Mouse (Mus musculus): ENCODE measurements around the gene Eml6. TPM values are rescaled to one million over a fixed set of nuclear protein-coding genes. Genes with fewer than 3 reads are reported as not detected.

The Eml6 gene
- total and polyA plus RNA-seq, 2 experiments: 0.12 to 2.5 TPM

DNA sequence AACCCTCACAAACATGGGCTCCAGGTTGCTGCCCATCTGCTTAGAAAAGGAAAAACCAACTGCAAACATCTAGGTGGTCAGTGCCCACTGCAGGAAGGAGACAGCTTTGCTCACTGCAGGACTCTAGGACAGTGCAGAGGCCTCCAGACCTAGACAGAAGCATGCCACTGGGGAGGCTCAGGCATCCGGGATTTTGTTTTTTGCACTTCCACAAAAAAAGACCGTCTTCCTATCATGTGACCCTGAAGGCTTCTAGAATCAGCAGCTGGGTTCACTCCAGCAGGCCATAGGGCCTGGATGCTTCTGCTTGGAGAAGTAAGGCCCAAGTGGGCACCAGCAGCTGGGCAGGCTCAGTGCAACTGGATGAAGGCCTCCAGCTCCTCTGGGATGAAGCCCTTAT lies 202.7 kb downstream of the Eml6 start:
- TF ChIP-seq POLR2A (IDR thresholded peaks at IDR 0.05; ENCODE audit: extremely low read depth, insufficient read depth, low read length): no peak
- TF ChIP-seq CTCF (IDR thresholded peaks at IDR 0.05; ENCODE audit: low read depth, low read length): no peak
- WGBS: 75% methylated on average over 2 of the region's 2 CpGs
- Histone ChIP-seq H3K27ac (replicated peaks; ENCODE audit: insufficient read depth, low read depth, low read length) (no peak overlapping the region), H3K9ac (ENCODE audit: low read depth, low read length) (no peak overlapping the region), H3K27me3 (ENCODE audit: control insufficient read depth, insufficient read depth, low read length) (peaks cover 12% of the 10 kb centered on the region), H3K79me2 (ENCODE audit: control insufficient read depth, insufficient read depth, low read length) (no peaks in the 10 kb centered on the region), H3K36me3 (ENCODE audit: control insufficient read depth, insufficient read depth, low read length) (no peaks in the 10 kb centered on the region), H3K4me3 (ENCODE audit: insufficient read depth, low read depth, low read length) (no peak overlapping the region), H3K4me1 (ENCODE audit: control insufficient read depth, insufficient read depth, low read length) (peaks cover 2% of the 10 kb centered on the region; the same call in 1 of the 2 replicates)
- DNase-seq (ENCODE audit: extremely low read depth, low read depth, low spot score): no peak

DNA sequence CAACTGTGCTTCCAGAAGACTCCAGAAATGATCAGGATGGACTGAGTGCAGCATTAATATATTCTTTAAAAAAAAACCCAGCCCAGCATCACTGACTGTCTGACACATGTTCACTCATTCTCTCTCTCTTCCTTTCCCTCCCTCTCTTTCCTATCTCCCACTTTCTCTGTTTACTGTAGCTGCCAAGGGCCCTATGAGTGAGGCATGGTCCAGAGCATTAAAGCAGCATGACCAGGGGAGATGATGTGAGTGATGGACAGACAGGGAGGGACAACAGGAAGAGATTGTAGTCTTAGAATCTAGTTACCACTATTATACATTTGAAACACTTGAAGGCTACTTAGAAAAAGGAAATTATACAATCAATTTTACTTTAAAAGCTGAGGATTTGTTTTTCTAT lies 210.2 kb downstream of the Eml6 start:
- H3K4me3 ChIP-seq (ENCODE audit: insufficient read depth, low read depth, low read length): no peak overlapping the region
- no peaks in the 10 kb centered on the region for H3K36me3 ChIP-seq (ENCODE audit: control insufficient read depth, insufficient read depth, low read length)
- no peaks in the 10 kb centered on the region for H3K79me2 ChIP-seq (ENCODE audit: control insufficient read depth, insufficient read depth, low read length)
- H3K9ac ChIP-seq (ENCODE audit: low read depth, low read length): no peak overlapping the region
- TF ChIP-seq CTCF (IDR thresholded peaks at IDR 0.05; ENCODE audit: low read depth, low read length) (no peak), POLR2A (IDR thresholded peaks at IDR 0.05; ENCODE audit: extremely low read depth, insufficient read depth, low read length) (no peak)
- no peaks in the 10 kb centered on the region for H3K27me3 ChIP-seq (ENCODE audit: control insufficient read depth, insufficient read depth, low read length)
- H3K27ac ChIP-seq (replicated peaks; ENCODE audit: insufficient read depth, low read depth, low read length): no peak overlapping the region
- H3K4me1 ChIP-seq (ENCODE audit: control insufficient read depth, insufficient read depth, low read length): no peaks in the 10 kb centered on the region
- no peak for DNase-seq (ENCODE audit: extremely low read depth, low read depth, low spot score)

DNA sequence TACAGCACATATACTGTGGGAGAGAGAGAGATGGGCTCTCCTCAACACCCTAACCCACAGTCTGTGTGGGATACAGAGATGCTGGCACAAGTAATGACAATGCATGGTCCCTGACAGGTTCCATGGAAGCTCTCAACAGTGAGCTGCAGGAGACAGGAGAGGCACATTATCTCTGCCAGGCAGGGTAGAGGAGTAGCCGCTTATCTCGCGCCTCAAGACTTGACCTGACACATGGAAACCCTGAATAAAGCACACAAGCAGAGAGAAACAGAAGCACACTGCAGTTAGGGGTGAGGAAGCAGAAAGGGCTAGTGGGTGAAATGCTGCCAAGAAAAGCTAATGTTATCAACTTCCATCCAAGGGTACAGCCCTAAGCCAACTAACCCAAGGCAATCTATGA lies 210.6 kb downstream of the Eml6 start:
- Histone ChIP-seq H3K9ac (ENCODE audit: low read depth, low read length) (no peak overlapping the region), H3K36me3 (ENCODE audit: control insufficient read depth, insufficient read depth, low read length) (no peaks in the 10 kb centered on the region), H3K4me3 (ENCODE audit: insufficient read depth, low read depth, low read length) (no peak overlapping the region), H3K27me3 (ENCODE audit: control insufficient read depth, insufficient read depth, low read length) (no peaks in the 10 kb centered on the region), H3K27ac (replicated peaks; ENCODE audit: insufficient read depth, low read depth, low read length) (no peak overlapping the region), H3K4me1 (ENCODE audit: control insufficient read depth, insufficient read depth, low read length) (no peaks in the 10 kb centered on the region), H3K79me2 (ENCODE audit: control insufficient read depth, insufficient read depth, low read length) (no peaks in the 10 kb centered on the region)
- 88% methylated on average over 3 of the region's 3 CpGs for WGBS
- DNase-seq (ENCODE audit: extremely low read depth, low read depth, low spot score): no peak
- no peak for TF ChIP-seq CTCF (IDR thresholded peaks at IDR 0.05; ENCODE audit: low read depth, low read length)
- TF ChIP-seq POLR2A (IDR thresholded peaks at IDR 0.05; ENCODE audit: extremely low read depth, insufficient read depth, low read length): no peak

DNA sequence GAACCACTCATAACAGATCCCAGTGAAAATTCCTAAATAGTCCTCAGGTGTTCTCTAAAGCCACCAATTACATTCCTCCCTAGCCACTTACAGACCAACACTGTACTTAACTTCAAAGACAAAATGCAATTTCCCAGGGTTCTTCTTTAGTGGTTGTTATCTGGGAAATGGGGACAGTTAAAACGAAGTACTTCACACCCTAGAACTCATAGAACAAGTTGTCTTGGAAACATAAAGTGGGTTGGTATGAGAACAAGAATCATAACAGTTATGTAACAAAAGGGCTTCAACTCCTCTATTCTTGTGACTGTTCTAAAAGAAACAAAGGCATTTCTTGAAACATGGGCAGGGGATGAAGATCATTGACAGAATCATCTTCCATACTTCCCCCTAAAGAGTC lies 212.6 kb downstream of the Eml6 start:
- 93% methylated on average over 1 of the region's 1 CpGs for WGBS

DNA sequence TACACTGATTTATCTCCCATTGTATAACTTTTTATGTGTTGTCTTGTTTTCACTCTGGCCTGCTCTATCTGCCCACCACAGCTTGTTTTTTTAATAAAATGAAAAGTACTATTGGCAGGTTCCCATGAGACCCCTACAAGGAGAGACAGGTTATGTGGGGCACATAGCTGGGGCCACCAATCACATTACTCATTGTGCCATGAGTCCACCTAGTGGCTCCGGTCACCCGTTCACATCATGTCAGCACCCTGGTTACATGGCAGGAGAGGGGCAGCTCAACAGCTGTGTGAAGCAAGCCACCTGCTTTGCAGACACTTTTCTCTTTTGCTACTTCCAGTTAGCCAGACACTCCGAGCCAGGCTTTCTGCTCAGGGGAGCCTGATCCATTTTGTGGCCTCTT lies 213.4 kb downstream of the Eml6 start:
- TF ChIP-seq CTCF (IDR thresholded peaks at IDR 0.05; ENCODE audit: low read depth, low read length) (no peak), POLR2A (IDR thresholded peaks at IDR 0.05; ENCODE audit: extremely low read depth, insufficient read depth, low read length) (no peak)
- H3K9ac ChIP-seq (ENCODE audit: low read depth, low read length): no peak overlapping the region
- H3K36me3 ChIP-seq (ENCODE audit: control insufficient read depth, insufficient read depth, low read length): no peaks in the 10 kb centered on the region
- WGBS: 91% methylated on average over 3 of the region's 3 CpGs
- no peaks in the 10 kb centered on the region for H3K27me3 ChIP-seq (ENCODE audit: control insufficient read depth, insufficient read depth, low read length)
- no peaks in the 10 kb centered on the region for H3K79me2 ChIP-seq (ENCODE audit: control insufficient read depth, insufficient read depth, low read length)
- H3K4me3 ChIP-seq (ENCODE audit: insufficient read depth, low read depth, low read length): no peak overlapping the region
- DNase-seq (ENCODE audit: extremely low read depth, low read depth, low spot score): no peak
- no peak overlapping the region for H3K27ac ChIP-seq (replicated peaks; ENCODE audit: insufficient read depth, low read depth, low read length)
- H3K4me1 ChIP-seq (ENCODE audit: control insufficient read depth, insufficient read depth, low read length): peaks cover 5% of the 10 kb centered on the region

More for the DNA sequence above, 212.6 kb downstream of the Eml6 start:
- TF ChIP-seq POLR2A (IDR thresholded peaks at IDR 0.05; ENCODE audit: extremely low read depth, insufficient read depth, low read length) (no peak), CTCF (IDR thresholded peaks at IDR 0.05; ENCODE audit: low read depth, low read length) (no peak)
- no peak for DNase-seq (ENCODE audit: extremely low read depth, low read depth, low spot score)
- no peak overlapping the region for H3K27ac ChIP-seq (replicated peaks; ENCODE audit: insufficient read depth, low read depth, low read length)
- H3K4me1 ChIP-seq (ENCODE audit: control insufficient read depth, insufficient read depth, low read length): peaks cover 3% of the 10 kb centered on the region
- H3K9ac ChIP-seq (ENCODE audit: low read depth, low read length): no peak overlapping the region
- H3K27me3 ChIP-seq (ENCODE audit: control insufficient read depth, insufficient read depth, low read length): no peaks in the 10 kb centered on the region
- no peaks in the 10 kb centered on the region for H3K36me3 ChIP-seq (ENCODE audit: control insufficient read depth, insufficient read depth, low read length)
- no peaks in the 10 kb centered on the region for H3K79me2 ChIP-seq (ENCODE audit: control insufficient read depth, insufficient read depth, low read length)
- H3K4me3 ChIP-seq (ENCODE audit: insufficient read depth, low read depth, low read length): no peak overlapping the region

DNA sequence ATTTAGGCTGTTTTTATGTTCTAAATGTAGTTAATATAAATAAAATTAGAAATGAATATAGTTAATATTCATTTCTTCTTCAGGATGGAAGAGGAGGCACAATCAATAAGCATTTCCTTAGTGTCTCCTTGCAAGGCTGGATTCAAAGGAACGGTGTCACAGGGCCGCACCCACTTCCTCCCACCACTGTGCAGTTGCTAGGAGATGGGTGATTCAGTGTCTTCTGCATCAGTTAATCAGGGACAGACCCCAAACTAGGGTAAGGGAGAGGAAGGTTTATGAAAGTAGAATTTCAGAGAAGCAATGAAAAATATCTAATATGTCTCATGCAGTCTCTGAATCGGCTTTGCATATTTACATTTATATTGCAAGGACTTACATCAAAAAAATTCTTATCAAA lies 215.5 kb downstream of the Eml6 start:
- no peak overlapping the region for H3K27ac ChIP-seq (replicated peaks; ENCODE audit: insufficient read depth, low read depth, low read length)
- no peaks in the 10 kb centered on the region for H3K36me3 ChIP-seq (ENCODE audit: control insufficient read depth, insufficient read depth, low read length)
- no peaks in the 10 kb centered on the region for H3K79me2 ChIP-seq (ENCODE audit: control insufficient read depth, insufficient read depth, low read length)
- 89% methylated on average over 3 of the region's 3 CpGs for WGBS
- H3K4me3 ChIP-seq (ENCODE audit: insufficient read depth, low read depth, low read length): no peak overlapping the region
- no peak overlapping the region for H3K9ac ChIP-seq (ENCODE audit: low read depth, low read length)
- TF ChIP-seq POLR2A (IDR thresholded peaks at IDR 0.05; ENCODE audit: extremely low read depth, insufficient read depth, low read length): no peak
- TF ChIP-seq CTCF (IDR thresholded peaks at IDR 0.05; ENCODE audit: low read depth, low read length): no peak
- no peaks in the 10 kb centered on the region for H3K27me3 ChIP-seq (ENCODE audit: control insufficient read depth, insufficient read depth, low read length)
- DNase-seq (ENCODE audit: extremely low read depth, low read depth, low spot score): no peak
- H3K4me1 ChIP-seq (ENCODE audit: control insufficient read depth, insufficient read depth, low read length): peaks cover 5% of the 10 kb centered on the region
